16 mouse cellular contexts compared by ENCODE assay signal in genomic region chr10:58644194-58644593, GRCm38 (mm10). TPM values are rescaled to one million over a fixed set of nuclear protein-coding genes. Genes with fewer than 3 reads are reported as not detected.
DNase-seq lines count a peak whose midpoint lies in the region; ATAC-seq and TF ChIP-seq lines count a peak whose summit lies in the region.
"Had no signal": no experiment of that assay in that cellular context is flagged by ENCODE, and none has a peak within 500 bp of the region (broad histone marks: within the 10 kb centered on the region; RNA-seq: fewer than 3 reads in every experiment).

No protein-coding gene starts in this region.

- DNase-seq in hindbrain, postnatal 0 days (ENCODE audit: low spot score) = peak; percentile 46
- DNase-seq in hindbrain, embryonic 11.5 days (ENCODE audit: low spot score) = no peak
- peak; percentile 38 for DNase-seq in urinary bladder, postnatal 14 days (ENCODE audit: low spot score)
- DNase-seq in urinary bladder, postnatal 4 days (ENCODE audit: low spot score in 2 of 2) = no peak
- peak; percentile 25 for DNase-seq in lung, embryonic 14.5 days
- DNase-seq in adipocyte (ENCODE audit: low spot score) = no peak
- DNase-seq: adrenal gland, adult 8-10 months; gastrocnemius, postnatal 36 days; kidney, adult 18-20 months; right cerebral cortex, postnatal 25 days; thymus, postnatal 14 days had no signal

- no peak overlapping the region for H3K27ac ChIP-seq in hindbrain, postnatal 0 days
- H3K27ac ChIP-seq in hindbrain, embryonic 11.5 days (ENCODE audit: low read depth, low read length) = no peak overlapping the region
- no peak overlapping the region for H3K27ac ChIP-seq in lung, embryonic 14.5 days (ENCODE audit: low read depth)
- H3K27ac ChIP-seq: hindbrain, embryonic 12.5 days; limb, embryonic 15.5 days had no signal

- no peak overlapping the region for H3K9ac ChIP-seq in hindbrain, postnatal 0 days (replicated peaks; ENCODE audit: low read length)
- H3K9ac ChIP-seq in hindbrain, embryonic 11.5 days (ENCODE audit: low read depth, low read length) = no peak overlapping the region
- no peak overlapping the region for H3K9ac ChIP-seq in lung, embryonic 14.5 days
- H3K9ac ChIP-seq: heart, embryonic 12.5 days; hindbrain, embryonic 12.5 days; limb, embryonic 15.5 days had no signal

- TF ChIP-seq CTCF in hindbrain, postnatal 0 days (IDR thresholded peaks at IDR 0.05; ENCODE audit: low read depth) = no peak
- no peak for TF ChIP-seq CTCF in lung, embryonic 14.5 days (IDR thresholded peaks at IDR 0.05; ENCODE audit: low read depth)

- WGBS in hindbrain, postnatal 0 days = 56% methylated on average over 7 of the region's 7 CpGs
- 87% methylated on average over 7 of the region's 7 CpGs for WGBS in hindbrain, embryonic 11.5 days
- 65% methylated on average over 7 of the region's 7 CpGs for WGBS in lung, embryonic 14.5 days

- no peak for ATAC-seq in hindbrain, postnatal 0 days
- ATAC-seq in hindbrain, embryonic 11.5 days (ENCODE audit: low FRiP score) = no peak
- ATAC-seq in lung, embryonic 14.5 days (ENCODE audit: insufficient read depth) = no peak; the same call in 1 of the 2 replicates
- ATAC-seq in CD4-positive, CD25-positive, alpha-beta regulatory T cell, adult 4 months = no peak
- no peak for ATAC-seq in erythroid progenitor cell, adult 5-6 weeks (replicated peaks; ENCODE audit: low FRiP score, poor library complexity, severe bottlenecking)

- H3K4me2 ChIP-seq in hindbrain, postnatal 0 days (ENCODE audit: low read depth, low read length) = no peak overlapping the region
- no peak overlapping the region for H3K4me2 ChIP-seq in hindbrain, embryonic 11.5 days (replicated peaks; ENCODE audit: low read depth, low read length)
- H3K4me2 ChIP-seq in lung, embryonic 14.5 days = no peak overlapping the region
- H3K4me2 ChIP-seq: heart, embryonic 12.5 days; hindbrain, embryonic 12.5 days; limb, embryonic 15.5 days had no signal

- no peaks in the 10 kb centered on the region for H3K9me3 ChIP-seq in hindbrain, postnatal 0 days (ENCODE audit: low read length)
- H3K9me3 ChIP-seq in hindbrain, embryonic 11.5 days (ENCODE audit: control insufficient read depth, low read length) = no peaks in the 10 kb centered on the region
- no peaks in the 10 kb centered on the region for H3K9me3 ChIP-seq in lung, embryonic 14.5 days (ENCODE audit: low read depth, low read length)
- H3K9me3 ChIP-seq: heart, embryonic 12.5 days; hindbrain, embryonic 12.5 days; limb, embryonic 15.5 days had no signal

- H3K4me3 ChIP-seq in hindbrain, postnatal 0 days (ENCODE audit: low read length) = no peak overlapping the region
- H3K4me3 ChIP-seq in hindbrain, embryonic 11.5 days (ENCODE audit: low read depth, low read length) = no peak overlapping the region
- H3K4me3 ChIP-seq in lung, embryonic 14.5 days (ENCODE audit: low read depth, low read length) = no peak overlapping the region
- H3K4me3 ChIP-seq: heart, embryonic 12.5 days; hindbrain, embryonic 12.5 days; limb, embryonic 15.5 days had no signal

- no peaks in the 10 kb centered on the region for H3K27me3 ChIP-seq in hindbrain, postnatal 0 days (ENCODE audit: insufficient read depth, low read length)
- H3K27me3 ChIP-seq in hindbrain, embryonic 11.5 days (ENCODE audit: control insufficient read depth, insufficient read depth, low read length) = no peaks in the 10 kb centered on the region
- no peaks in the 10 kb centered on the region for H3K27me3 ChIP-seq in lung, embryonic 14.5 days (ENCODE audit: insufficient read depth, low read length)
- H3K27me3 ChIP-seq: heart, embryonic 12.5 days; hindbrain, embryonic 12.5 days; limb, embryonic 15.5 days had no signal

- no peaks in the 10 kb centered on the region for H3K36me3 ChIP-seq in hindbrain, postnatal 0 days (ENCODE audit: insufficient read depth, low read length)
- no peaks in the 10 kb centered on the region for H3K36me3 ChIP-seq in hindbrain, embryonic 11.5 days (ENCODE audit: control insufficient read depth, insufficient read depth, low read length)
- H3K36me3 ChIP-seq in lung, embryonic 14.5 days (ENCODE audit: insufficient read depth) = no peaks in the 10 kb centered on the region
- H3K36me3 ChIP-seq: heart, embryonic 12.5 days; hindbrain, embryonic 12.5 days; limb, embryonic 15.5 days had no signal

- H3K4me1 ChIP-seq in hindbrain, postnatal 0 days (ENCODE audit: insufficient read depth, low read length) = peaks cover 3% of the 10 kb centered on the region; the same call in 1 of the 2 replicates
- no peaks in the 10 kb centered on the region for H3K4me1 ChIP-seq in hindbrain, embryonic 11.5 days (replicated peaks; ENCODE audit: control insufficient read depth, insufficient read depth, low read length)
- peaks cover 9% of the 10 kb centered on the region; the same call in 1 of the 2 replicates for H3K4me1 ChIP-seq in lung, embryonic 14.5 days (ENCODE audit: insufficient read depth)

RNA-seq across cellular contexts. Expression of gene Edar, which starts 31.3 kb away (rescaled TPM):
- 0.11 and 0.16 TPM in 2 replicates for total RNA-seq in hindbrain, postnatal 0 days (2014; rRNA removed)
- 0.08 TPM in 2 replicates for polyA plus RNA-seq in hindbrain, postnatal 0 days (2015; fragmentation: Nextera tagmentation; extraction: Ambion mirVana)
- 0.11 and 0.19 TPM in 2 replicates for polyA plus RNA-seq in hindbrain, embryonic 11.5 days (2014; fragmentation: Nextera tagmentation; extraction: Ambion mirVana)
- 0.36 and 0.51 TPM in 2 replicates for polyA plus RNA-seq in lung, embryonic 14.5 days (2014; fragmentation: Nextera tagmentation; extraction: Ambion mirVana)
- not detected for polyA plus RNA-seq in CD4-positive, CD25-positive, alpha-beta regulatory T cell, adult 4 months (2017; shearing (Covaris generic))
- total RNA-seq in erythroid progenitor cell, adult 5-6 weeks (2015; ENCODE audit: low replicate concordance) = not detected in 2 replicates
- not detected in 2 replicates for total RNA-seq in erythroid progenitor cell, adult 5-6 weeks (2017; ENCODE audit: low replicate concordance)
- polyA plus RNA-seq: heart, embryonic 12.5 days had no signal

Comparison
In these comparisons a context has a peak if more than half of its experiments do, and no peak if none do; other contexts are left out.
1. DNase-seq: peak in hindbrain, postnatal 0 days (single experiment), urinary bladder, postnatal 14 days (single experiment) and lung, embryonic 14.5 days (single experiment); none in hindbrain, embryonic 11.5 days (single experiment), urinary bladder, postnatal 4 days (0 of 2) and adipocyte (single experiment).